Mouse (Mus musculus) spleen, embryonic (tissue): ENCODE measurements around the gene Apoc2.

ENCODE experiments used
- CTCF ChIA-PET: fragments of 350-600 bp; sonication (Branson Sonifier 250); formaldehyde crosslinking; loops from one replicate; lab custom pipeline; 2022; lab: Charles Lee

Apoc2 gene

DNA sequence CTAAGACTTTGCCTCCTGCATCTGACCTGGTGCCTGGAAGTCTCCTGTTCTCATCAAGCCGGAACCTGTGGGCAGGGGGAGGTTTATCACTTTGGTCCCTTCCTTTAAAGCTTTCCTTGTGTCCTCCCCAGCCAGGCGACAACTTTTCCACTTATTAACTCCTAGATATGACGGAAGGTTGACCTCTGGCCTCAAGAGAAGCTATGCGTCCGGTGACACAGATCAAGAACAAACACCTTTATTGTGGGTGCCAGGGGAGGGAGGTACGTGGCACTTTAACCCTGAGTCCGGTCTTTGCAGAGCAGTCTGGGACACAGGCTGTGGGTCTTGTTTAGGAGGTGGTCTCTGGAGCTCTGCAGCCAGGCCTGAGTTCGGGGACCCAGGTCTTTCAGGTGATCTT lies at the start of gene Apoc2:
Gene Apoc2, minus strand, starts transcription at position 70 of the 400 bp plus-strand sequence.
- CTCF ChIA-PET = interaction anchor here (0.6 kb wide), 1 partner anchor 28 kb away, joined by 4 read pairs; no protein-coding TSS in a partner anchor

- CTCF ChIA-PET = no interaction called here
Observed at GRCm38 (mm10) chr7:19726541-19726940, 48.8 kb upstream of the Apoc2 start.

GRCm38 (mm10) chr7:19724167-19724566 lies 46.4 kb upstream of the Apoc2 start:
- CTCF ChIA-PET = no interaction called here

DNA sequence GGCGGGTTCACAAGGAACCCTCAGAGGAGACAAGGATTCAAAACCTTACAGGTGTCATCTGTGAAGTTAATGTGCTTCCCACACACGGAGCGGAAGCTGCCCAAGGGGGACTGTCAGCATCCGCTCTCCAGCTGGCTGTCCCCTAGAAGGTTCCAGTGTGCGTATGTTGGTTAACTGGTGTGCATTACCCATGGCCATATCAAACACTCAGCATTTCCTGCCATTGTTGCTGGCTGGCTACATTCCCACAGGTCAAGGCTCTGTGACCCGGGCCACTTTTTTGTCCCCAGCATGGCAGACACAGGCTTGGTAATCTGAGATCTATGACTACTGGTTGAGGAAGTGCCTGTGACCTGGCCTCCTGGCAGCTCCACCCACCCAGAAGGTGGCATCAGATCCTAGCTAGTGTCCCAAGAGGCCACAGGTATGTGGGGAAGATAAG lies 45.0 kb upstream of the Apoc2 start:
- CTCF ChIA-PET = interaction anchor here (0.8 kb wide), 1 partner anchor 21 kb away, joined by 4 read pairs; no protein-coding TSS in a partner anchor

DNA sequence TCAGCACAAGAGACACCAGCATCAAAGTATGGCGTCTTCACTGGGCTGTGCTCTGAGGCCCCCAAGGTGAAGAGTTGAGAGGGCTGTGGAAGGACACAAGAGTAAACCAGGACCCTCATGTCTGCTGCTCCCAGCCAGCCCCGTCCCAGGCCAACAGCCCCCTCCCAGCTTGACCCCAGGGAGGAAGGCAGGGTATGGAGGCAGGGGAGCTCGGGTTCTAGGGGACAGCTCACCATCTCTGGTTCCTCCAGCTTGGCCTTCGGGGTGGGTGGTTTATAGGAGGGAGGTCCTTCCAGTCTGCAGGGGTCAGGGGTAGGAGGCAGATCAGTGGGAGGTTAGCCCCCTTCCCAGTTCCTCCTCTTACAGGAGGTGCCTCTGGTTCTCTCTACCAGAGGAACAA lies 41.5 kb upstream of the Apoc2 start:
- CTCF ChIA-PET = no interaction called here

DNA sequence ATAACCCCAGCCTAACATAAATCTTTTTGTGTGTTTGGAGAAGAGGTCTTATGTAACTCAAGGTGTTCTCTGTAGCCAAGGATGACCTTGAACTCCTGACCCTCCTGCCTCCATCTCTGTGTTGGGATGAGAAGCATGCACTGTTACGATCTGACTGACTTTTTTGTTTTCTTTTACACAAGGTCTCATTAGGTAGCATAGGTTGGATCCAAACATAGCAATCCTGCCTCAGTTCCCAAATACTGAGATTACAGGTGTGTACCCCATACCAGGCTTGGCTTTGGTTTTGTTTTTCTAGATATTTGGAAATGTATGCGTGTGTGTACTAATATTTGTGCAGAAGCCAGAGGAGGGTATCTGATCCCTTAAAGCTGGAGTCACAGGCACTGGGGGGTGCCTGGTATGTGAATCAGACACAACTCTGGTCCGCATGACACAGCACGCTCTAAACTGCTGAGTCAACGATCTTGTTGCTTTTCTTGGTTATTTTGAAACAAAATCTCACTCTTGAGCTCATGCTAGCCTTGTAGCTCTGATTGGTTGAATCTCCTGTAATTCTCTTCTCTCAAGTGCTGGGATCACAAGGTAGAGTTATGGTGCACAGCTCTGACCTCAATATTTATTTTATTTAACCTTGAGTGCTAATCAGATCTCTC lies 40.7 kb upstream of the Apoc2 start:
- CTCF ChIA-PET = interaction anchor here (1.0 kb wide), 1 partner anchor 169 kb away, joined by 3 read pairs; no protein-coding TSS in a partner anchor

- CTCF ChIA-PET = interaction anchor here (0.6 kb wide), 3 partner anchors 19 to 375 kb away, joined by 3 to 5 read pairs (median 3); no protein-coding TSS in a partner anchor
Observed at GRCm38 (mm10) chr7:19717346-19717745, 39.6 kb upstream of the Apoc2 start.

- CTCF ChIA-PET = interaction anchor here (0.6 kb wide), 1 partner anchor 18 kb away, joined by 3 read pairs; no protein-coding TSS in a partner anchor
Observed at GRCm38 (mm10) chr7:19716822-19717221, 39.1 kb upstream of the Apoc2 start.

DNA sequence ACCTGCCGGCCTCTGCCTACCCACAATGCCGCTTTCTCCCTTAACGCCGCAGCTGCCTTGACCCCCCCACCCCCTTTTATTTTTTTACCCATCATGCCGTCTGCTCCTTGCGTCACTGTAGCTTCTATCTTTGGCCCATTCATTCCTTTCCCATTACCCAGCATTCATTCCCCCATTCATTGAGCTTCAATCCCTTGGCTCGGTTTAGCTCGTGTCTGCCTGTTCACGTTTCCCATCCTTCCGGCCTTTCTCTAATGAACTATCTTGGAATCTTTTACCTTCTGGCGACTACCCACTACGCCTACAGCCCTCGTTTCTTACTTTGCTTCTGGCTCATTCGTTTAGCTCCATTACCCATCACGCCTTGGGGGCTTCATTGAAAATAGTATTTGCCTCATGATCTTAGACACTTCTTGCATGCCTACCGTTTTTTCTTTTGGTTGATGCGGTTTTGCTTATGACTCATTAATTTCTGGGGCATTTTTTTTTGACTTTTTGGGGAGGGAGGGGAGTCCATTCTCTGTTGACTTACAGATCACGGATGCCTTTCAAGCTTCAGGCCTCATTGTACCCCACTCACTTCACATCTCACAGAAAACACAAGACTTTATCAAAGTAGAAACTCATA lies 38.4 kb upstream of the Apoc2 start:
- CTCF ChIA-PET = no interaction called here

DNA sequence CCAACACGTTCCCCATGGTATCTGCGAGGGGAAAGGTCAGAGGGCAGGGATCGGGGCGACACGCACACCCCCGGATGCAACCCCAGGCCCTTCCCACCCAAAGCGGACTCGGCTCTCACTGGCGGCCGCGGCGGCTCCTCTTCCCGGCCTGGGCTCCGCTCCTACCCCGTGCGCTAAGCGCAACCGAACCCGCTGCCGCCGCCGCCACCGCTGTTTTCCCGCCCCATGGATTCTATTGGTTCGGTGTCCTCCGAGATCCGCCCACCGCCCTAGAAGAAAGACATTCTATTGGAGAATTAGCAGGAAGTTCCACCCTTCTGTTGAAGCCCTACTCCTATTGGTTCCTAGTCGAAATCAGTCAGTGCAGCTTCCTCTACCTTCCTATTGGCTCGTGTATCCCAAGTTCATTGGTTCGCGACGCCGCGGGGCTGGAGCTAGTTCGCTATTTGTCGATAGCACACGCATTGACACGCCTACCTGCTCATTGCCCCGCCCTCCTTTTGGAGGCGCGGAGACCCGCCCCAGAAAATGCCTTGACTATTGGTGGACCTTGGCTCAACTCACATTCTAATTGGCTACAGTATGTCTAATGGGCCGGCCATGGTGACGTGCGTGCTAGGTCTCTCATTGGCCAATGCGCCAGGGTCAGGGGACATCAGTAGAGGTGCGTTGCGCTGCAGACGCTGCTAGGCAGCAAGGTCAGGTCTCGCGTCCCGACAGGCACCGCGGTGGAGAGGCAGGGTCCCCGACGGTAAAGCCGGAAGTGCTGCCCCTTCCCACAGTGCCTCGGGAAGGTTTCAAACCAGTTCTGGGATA lies 37.7 kb upstream of the Apoc2 start, which contains the start of gene Tomm40:
Gene Tomm40, minus strand, starts transcription at position 200 of the 816 bp plus-strand sequence.
- CTCF ChIA-PET = no interaction called here

GRCm38 (mm10) chr7:19714836-19715235 lies 37.1 kb upstream of the Apoc2 start:
- CTCF ChIA-PET = interaction anchor here (0.9 kb wide), 1 partner anchor 50 kb away, joined by 4 read pairs; no protein-coding TSS in a partner anchor

- CTCF ChIA-PET = interaction anchor here (0.9 to 1.3 kb wide), 2 partner anchors 13 to 48 kb away, joined by 3 to 4 read pairs; no protein-coding TSS in a partner anchor
Observed at GRCm38 (mm10) chr7:19713598-19713997, 35.9 kb upstream of the Apoc2 start.

- CTCF ChIA-PET = interaction anchor here (1.0 to 1.3 kb wide), 2 partner anchors 13 to 68 kb away, joined by 3 read pairs; no protein-coding TSS in a partner anchor
Observed at GRCm38 (mm10) chr7:19713196-19713595, 35.5 kb upstream of the Apoc2 start.

DNA sequence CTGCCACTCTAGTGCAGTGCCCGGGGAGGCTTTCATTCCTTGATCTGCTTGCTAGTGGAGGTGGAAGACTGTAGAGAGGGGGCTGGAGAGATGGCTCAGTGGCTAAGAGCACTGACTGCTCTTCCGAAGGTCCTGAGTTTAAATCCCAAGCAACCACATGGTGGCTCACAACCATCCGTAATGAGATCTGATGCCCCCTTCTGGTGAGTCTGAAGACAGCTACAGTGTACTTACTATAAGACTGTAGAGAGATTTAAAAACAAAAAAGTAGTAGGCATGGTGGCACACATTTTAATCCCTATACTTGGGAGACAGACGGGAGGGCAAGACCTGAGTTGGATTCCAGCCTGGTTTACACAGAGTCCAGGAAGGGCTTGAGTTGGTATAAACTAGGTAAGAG lies 34.7 kb upstream of the Apoc2 start:
- CTCF ChIA-PET = interaction anchor here (0.6 to 1.3 kb wide), 3 partner anchors 12 to 422 kb away, joined by 3 read pairs; no protein-coding TSS in a partner anchor

DNA sequence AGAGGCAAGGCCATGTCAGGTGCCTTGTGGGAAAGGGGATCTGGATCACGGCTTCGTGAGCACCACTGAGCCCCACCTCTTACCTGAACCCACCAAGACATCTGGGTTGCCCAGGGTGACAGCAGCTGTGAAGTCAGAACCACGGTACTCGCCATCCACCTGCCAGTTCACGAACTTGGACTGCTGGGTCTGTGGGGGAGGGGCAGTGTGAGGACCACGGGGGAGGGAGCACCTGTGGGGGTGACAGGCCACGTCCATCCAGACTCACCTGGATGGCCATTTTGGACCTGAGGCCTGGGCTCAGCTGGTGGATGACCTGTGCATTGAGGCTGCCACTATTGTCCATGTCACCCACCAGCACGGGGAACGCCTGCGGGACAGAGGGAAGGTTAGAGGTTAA lies 32.9 kb upstream of the Apoc2 start:
- CTCF ChIA-PET = interaction anchor here (0.6 to 1.3 kb wide), 3 partner anchors 11 to 151 kb away, joined by 3 read pairs; partner anchors contain the start of gene Ceacam16

- CTCF ChIA-PET = no interaction called here
Observed at GRCm38 (mm10) chr7:19705271-19705670, 27.5 kb upstream of the Apoc2 start.

DNA sequence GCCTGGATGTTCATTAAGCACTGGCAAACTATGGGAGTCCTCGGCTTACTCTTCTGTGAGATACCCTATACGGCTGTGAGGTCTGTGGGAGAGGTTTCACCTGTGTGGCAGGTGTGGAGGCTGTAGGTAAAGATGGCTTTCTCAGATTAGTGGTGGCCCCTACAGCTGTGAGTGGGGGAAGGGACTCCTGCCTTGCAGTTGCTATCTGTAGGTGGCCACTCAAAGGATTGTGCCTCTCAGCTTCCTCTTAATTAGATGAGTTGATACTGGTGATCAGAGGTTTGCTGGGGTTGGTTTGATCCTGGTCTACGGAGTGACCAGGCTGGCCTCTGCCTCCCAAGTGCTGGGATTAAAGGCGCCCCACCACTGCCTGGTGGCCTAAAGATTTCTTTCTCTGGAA lies 26.7 kb upstream of the Apoc2 start:
- CTCF ChIA-PET = no interaction called here

GRCm38 (mm10) chr7:19702859-19703555 lies 25.3 kb upstream of the Apoc2 start:
- CTCF ChIA-PET = interaction anchor here (0.6 to 1.3 kb wide), 3 partner anchors 20 to 48 kb away, joined by 3 to 4 read pairs (median 4); partner anchors contain the start of gene Nectin2

DNA sequence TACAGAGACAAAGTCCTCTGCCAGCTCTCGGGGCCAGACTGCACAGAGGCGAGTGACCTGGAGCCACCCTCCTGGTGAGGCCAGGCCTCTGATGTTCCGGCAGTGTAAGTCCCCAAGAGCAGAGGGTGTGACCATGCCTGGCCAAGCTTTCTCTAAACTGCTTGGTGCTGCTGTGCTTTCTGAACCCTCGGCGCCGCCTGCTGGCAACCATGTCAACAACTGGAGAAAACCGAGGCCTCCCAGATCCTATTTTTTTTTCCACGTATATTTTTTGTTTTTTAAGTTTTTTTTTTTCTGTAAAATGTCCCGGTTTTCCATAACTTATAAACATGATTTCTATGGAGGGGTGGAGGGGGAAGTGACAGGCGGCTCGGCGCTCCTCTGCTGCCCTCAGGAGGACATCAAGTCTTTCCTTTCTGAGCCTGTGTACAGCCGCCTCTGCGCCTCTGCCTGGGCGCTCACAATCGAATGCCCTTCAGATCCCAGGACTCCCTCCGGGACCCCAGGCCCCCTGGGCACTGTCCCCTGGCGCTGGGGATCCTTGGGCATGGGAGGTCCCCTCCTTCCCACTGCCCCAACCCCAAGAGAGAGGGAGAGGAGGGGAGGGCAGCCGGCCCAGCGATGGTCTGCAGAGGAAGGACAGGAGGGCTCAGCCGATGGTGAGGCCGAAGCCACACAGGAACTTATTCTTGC lies 23.5 kb upstream of the Apoc2 start:
- CTCF ChIA-PET = interaction anchor here (0.5 to 2.3 kb wide), 5 partner anchors 12 to 106 kb away, joined by 3 to 13 read pairs (median 3); partner anchors contain the start of gene Gm44805
